Mouse (Mus musculus) left cerebral cortex, adult 8-10 months (tissue): ENCODE data around the gene Rpl27. TPM values are rescaled to one million over a fixed set of nuclear protein-coding genes. Genes with fewer than 3 reads are reported as not detected.
"Not testable (repeated sequence)": the region's sequence is repeated elsewhere in the genome, so short reads cannot be mapped to it uniquely, and the experiment has no call there.

Experiments
- DNase-seq, 2 experiments: peaks; one replicate each; pipeline ENCODE4 v3.0.0; 2022; ENCODE audit warnings: low spot score in 2 of 2
- total RNA-seq, 4 experiments: library from RNA; stranded (reverse); gene quantifications; 2 replicates each; pipeline ENCODE4 v1.2.4; 2022

Rpl27 gene
- total RNA-seq, 4 experiments from 2014 or later: 20.6 to 44.6 (median 32.7) TPM

GRCm38 (mm10) chr11:101447786-101448185 is 5.7 kb downstream of the Rpl27 start:
- no peak for DNase-seq

GRCm38 (mm10) chr11:101448274-101448746 is 6.2 kb downstream of the Rpl27 start, which contains the start of gene Ifi35:
Gene Ifi35, plus strand, starts transcription at chr11:101448407.
- no peak for DNase-seq

- DNase-seq: no peak
Observed at GRCm38 (mm10) chr11:101448899-101449298, 6.8 kb downstream of the Rpl27 start.

GRCm38 (mm10) chr11:101449596-101449995 is 7.5 kb downstream of the Rpl27 start:
- DNase-seq: not testable (repeated sequence)

- DNase-seq: no peak
Observed at GRCm38 (mm10) chr11:101450394-101450793, 8.3 kb downstream of the Rpl27 start.

- no peak for DNase-seq
Observed at GRCm38 (mm10) chr11:101451536-101451935, 9.4 kb downstream of the Rpl27 start.

GRCm38 (mm10) chr11:101452093-101452774 is 10.1 kb downstream of the Rpl27 start:
- no peak for DNase-seq

- DNase-seq: no peak
Observed at GRCm38 (mm10) chr11:101454702-101455101, 12.6 kb downstream of the Rpl27 start.

- no peak for DNase-seq
Observed at GRCm38 (mm10) chr11:101455627-101456026, 13.5 kb downstream of the Rpl27 start.

GRCm38 (mm10) chr11:101457631-101458030 is 15.5 kb downstream of the Rpl27 start:
- no peak for DNase-seq

GRCm38 (mm10) chr11:101458217-101458616 is 16.1 kb downstream of the Rpl27 start:
- no peak for DNase-seq

GRCm38 (mm10) chr11:101459716-101460115 is 17.6 kb downstream of the Rpl27 start:
- DNase-seq: no peak

GRCm38 (mm10) chr11:101460321-101460720 is 18.2 kb downstream of the Rpl27 start:
- DNase-seq: no peak

- DNase-seq: no peak
Observed at GRCm38 (mm10) chr11:101462141-101462540, 20.0 kb downstream of the Rpl27 start.

- DNase-seq: no peak
Observed at GRCm38 (mm10) chr11:101462583-101463440, 20.7 kb downstream of the Rpl27 start.

- DNase-seq: no peak
Observed at GRCm38 (mm10) chr11:101464211-101465100, 22.4 kb downstream of the Rpl27 start, which contains the start of gene Rnd2. Gene Rnd2, plus strand, starts transcription at chr11:101464999.

- no peak for DNase-seq
Observed at GRCm38 (mm10) chr11:101465101-101465868, 23.2 kb downstream of the Rpl27 start.

GRCm38 (mm10) chr11:101465869-101466551 is 23.9 kb downstream of the Rpl27 start, which contains the start of gene Vat1:
Gene Vat1, minus strand, starts transcription at chr11:101466230.
- DNase-seq: peak in 1 of 2 experiments; percentile 36

GRCm38 (mm10) chr11:101466552-101466950 is 24.5 kb downstream of the Rpl27 start:
- not testable (repeated sequence) for DNase-seq
